Mouse (Mus musculus) kidney, adult 2 months (tissue): Measurements from ENCODE around the gene Bst1. TPM values are rescaled to one million over a fixed set of nuclear protein-coding genes. Genes with fewer than 3 reads are reported as not detected.

Source experiments
- DNase-seq: peaks from one replicate; pipeline ENCODE4 v3.0.0; 2021
- H3K27ac ChIP-seq: fragments of 200-500 bp; 2 replicates; pipeline ENCODE4 v1.5.1; 2012; ENCODE audit warnings: low read depth, low read length, control low read depth, inconsistent platforms; ENCODE audit not compliant: insufficient read depth
- H3K27me3 ChIP-seq: fragments of 200-500 bp; replicated peaks from 2 replicates; pipeline ENCODE4 v1.6.1; 2012; ENCODE audit warnings: mild to moderate bottlenecking, moderate library complexity, low read length, inconsistent platforms; ENCODE audit not compliant: control insufficient read depth, insufficient read depth
- H3K36me3 ChIP-seq: fragments of 200-500 bp; 2 replicates; pipeline ENCODE4 v1.6.1; 2012; ENCODE audit warnings: mild to moderate bottlenecking, moderate library complexity, low read length, inconsistent platforms; ENCODE audit not compliant: control insufficient read depth, insufficient read depth
- H3K4me1 ChIP-seq: fragments of 200-500 bp; 2 replicates; pipeline ENCODE4 v1.6.1; 2011; ENCODE audit warnings: low read length; ENCODE audit not compliant: control insufficient read depth, insufficient read depth
- H3K4me3 ChIP-seq: fragments of 200-500 bp; 2 replicates; pipeline ENCODE4 v1.5.1; 2011; ENCODE audit warnings: mild to moderate bottlenecking, low read depth, low read length, control low read depth; ENCODE audit not compliant: insufficient read depth
- CTCF ChIP-seq: fragments of 200-500 bp; conservative IDR thresholded peaks from 2 replicates; pipeline ENCODE4 v1.5.1; 2011; ENCODE audit warnings: low read depth, mild to moderate bottlenecking, control low read depth, low read length, moderate library complexity, mixed read lengths; ENCODE audit not compliant: insufficient read depth, insufficient read length
- POLR2A ChIP-seq: fragments of 200-500 bp; IDR thresholded peaks from one replicate; pipeline ENCODE4 v1.6.1; 2011; ENCODE audit warnings: low read depth, low read length, control low read depth
- WGBS: fragments of 180-500 bp; shearing (Covaris S2); methylation state at CpG from one replicate; pipeline ENCODE4 v1.1.7; 2018; 5-methylcytosine and 5-hydroxymethylcytosine counted together
- polyA plus RNA-seq: library from polyadenylated mRNA; depleted of rRNA; stranded (reverse); fragments of >200 nt; gene quantifications from 2 replicates; pipeline ENCODE4 v1.2.3, GENCODE M21; 2012

Bst1 gene
- polyA plus RNA-seq, 1 experiment, result 11.5 TPM

- 57% methylated on average over 9 of the region's 9 CpGs for WGBS
- H3K4me3 ChIP-seq, result no peak overlapping the region
- no peaks in the 10 kb centered on the region for H3K36me3 ChIP-seq
- H3K27ac ChIP-seq, result no peak overlapping the region
- no peaks in the 10 kb centered on the region for H3K4me1 ChIP-seq
- no peak for TF ChIP-seq CTCF
- no peaks in the 10 kb centered on the region for H3K27me3 ChIP-seq
- DNase-seq, result no peak
These were observed 8.7 kb downstream of the Bst1 start for GRCm38 (mm10) chr5:43827366-43827765.

DNA sequence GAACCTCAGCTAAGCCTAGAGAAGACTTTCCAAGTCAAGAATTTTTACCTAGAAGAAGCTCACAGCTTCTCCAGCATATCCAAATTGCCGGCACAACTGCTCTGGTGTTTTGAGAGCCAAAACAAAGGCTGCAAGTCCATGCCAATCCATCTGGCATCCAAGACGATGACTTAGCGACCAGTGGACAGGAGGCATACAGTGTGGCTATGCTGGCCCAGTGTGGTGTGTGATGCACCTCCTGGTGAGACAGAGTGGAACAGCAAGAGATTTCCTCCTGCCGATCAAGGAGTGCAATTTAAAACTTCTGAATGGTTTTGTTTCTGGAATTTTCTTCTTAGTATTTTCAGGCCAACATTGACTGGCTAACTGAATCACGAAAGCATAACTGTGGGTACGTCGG lies 17.9 kb downstream of the Bst1 start:
- 0 out of 2 replicates have a peak, but pooled peaks have one; percentile 29 for TF ChIP-seq CTCF
- TF ChIP-seq POLR2A, result no peak

DNA sequence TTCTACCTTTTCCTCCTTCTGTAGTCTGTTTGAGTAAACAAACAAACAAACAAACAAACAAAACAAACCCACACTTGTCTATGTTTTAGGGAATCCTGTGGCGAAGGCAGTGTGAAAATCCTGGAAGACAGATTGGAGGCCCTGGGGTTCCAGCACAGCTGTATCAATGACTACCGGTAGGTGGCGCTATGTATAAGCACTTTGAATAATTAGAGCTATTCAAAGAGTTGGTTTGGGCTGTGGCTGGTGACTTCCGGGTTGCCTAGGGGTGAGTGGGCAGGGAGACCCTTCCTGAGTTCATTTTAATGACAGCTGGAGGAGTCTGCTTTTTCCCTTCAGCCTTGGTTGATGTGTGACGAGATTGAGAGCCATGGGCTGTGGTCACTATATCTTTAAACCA lies 18.7 kb downstream of the Bst1 start:
- Histone ChIP-seq H3K4me3 (no peak overlapping the region), H3K36me3 (no peaks in the 10 kb centered on the region), H3K27ac (no peak overlapping the region), H3K27me3 (no peaks in the 10 kb centered on the region), H3K4me1 (no peaks in the 10 kb centered on the region)
- WGBS, result 43% methylated on average over 5 of the region's 5 CpGs
- peak; percentile 37 for DNase-seq
- peak; percentile 55 for TF ChIP-seq CTCF
- no peak for TF ChIP-seq POLR2A

More for the DNA sequence above, 17.9 kb downstream of the Bst1 start:
- H3K27ac ChIP-seq, result no peak overlapping the region
- H3K27me3 ChIP-seq, result no peaks in the 10 kb centered on the region
- WGBS, result 86% methylated on average over 7 of the region's 7 CpGs
- no peaks in the 10 kb centered on the region for H3K36me3 ChIP-seq
- DNase-seq, result no peak
- H3K4me1 ChIP-seq, result no peaks in the 10 kb centered on the region
- H3K4me3 ChIP-seq, result no peak overlapping the region

DNA sequence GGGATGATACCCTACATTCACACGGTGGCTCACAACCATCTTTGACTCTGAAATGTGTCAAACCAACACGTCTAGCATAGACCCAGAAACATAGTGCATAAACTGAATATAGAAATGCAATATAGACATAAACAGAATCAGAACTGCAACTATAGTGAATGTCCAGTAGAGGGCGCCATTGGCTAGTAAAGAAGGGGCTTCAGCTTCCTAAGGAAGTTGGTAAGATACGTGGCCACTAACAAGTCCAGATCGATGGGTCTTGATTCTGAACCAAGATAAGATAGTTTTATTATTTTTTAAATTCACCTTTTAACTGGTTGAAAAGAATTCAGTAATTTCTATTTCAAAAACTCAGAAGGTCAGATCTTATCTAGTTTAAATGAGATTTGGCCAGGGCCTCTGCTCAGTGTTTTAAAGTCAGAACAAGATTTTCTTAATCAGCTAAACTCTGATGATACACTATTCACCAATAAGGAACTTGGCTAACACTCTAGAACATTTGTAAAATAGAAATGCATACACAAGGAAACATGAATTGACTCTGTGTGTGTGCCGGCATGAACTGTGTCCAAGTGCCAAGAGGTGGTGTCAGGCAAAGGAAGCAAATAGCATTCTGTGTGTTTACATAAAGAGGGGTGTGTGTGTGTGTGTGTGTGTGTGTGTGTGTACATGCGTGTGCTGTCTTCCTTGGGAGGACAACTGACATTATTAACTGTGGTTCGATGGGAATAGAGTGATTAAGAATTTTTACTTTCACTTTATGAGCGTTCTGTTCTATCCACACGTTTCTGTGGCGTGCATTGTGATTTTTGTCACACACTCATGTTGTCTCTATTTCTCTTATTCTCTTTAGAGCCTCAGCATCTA lies 22.7 kb downstream of the Bst1 start:
- Histone ChIP-seq H3K4me3 (peak overlapping the region; percentile 76), H3K4me1 (no peaks in the 10 kb centered on the region), H3K27me3 (no peaks in the 10 kb centered on the region), H3K27ac (peak overlapping the region; percentile 39; the same call in 1 of the 2 replicates), H3K36me3 (no peaks in the 10 kb centered on the region)
- TF ChIP-seq POLR2A (no peak), CTCF (peak; percentile 36)
- 26% methylated on average over 11 of the region's 11 CpGs for WGBS
- peak; percentile 49 for DNase-seq

GRCm38 (mm10) chr5:43842011-43842285 lies 23.3 kb downstream of the Bst1 start:
- 69% methylated on average over 5 of the region's 5 CpGs for whole genome bisulfite sequencing
- Histone ChIP-seq H3K4me1 (no peaks in the 10 kb centered on the region), H3K4me3 (peak overlapping the region; percentile 76), H3K36me3 (no peaks in the 10 kb centered on the region), H3K27ac (peak overlapping the region; percentile 39; the same call in 1 of the 2 replicates), H3K27me3 (no peaks in the 10 kb centered on the region)
- no peak for TF ChIP-seq POLR2A
- no peak for DNase-seq

- WGBS, result 47% methylated on average over 3 of the region's 3 CpGs
- Histone ChIP-seq H3K27ac (no peak overlapping the region), H3K4me3 (no peak overlapping the region), H3K36me3 (no peaks in the 10 kb centered on the region), H3K27me3 (no peaks in the 10 kb centered on the region), H3K4me1 (no peaks in the 10 kb centered on the region)
- TF ChIP-seq CTCF, result no peak
- TF ChIP-seq POLR2A, result no peak
- DNase-seq, result no peak
These were observed 24.0 kb downstream of the Bst1 start for GRCm38 (mm10) chr5:43842576-43843155.

GRCm38 (mm10) chr5:43845083-43845482 lies 26.4 kb downstream of the Bst1 start:
- Histone ChIP-seq H3K27ac (no peak overlapping the region), H3K4me1 (no peaks in the 10 kb centered on the region), H3K4me3 (no peak overlapping the region), H3K27me3 (no peaks in the 10 kb centered on the region), H3K36me3 (no peaks in the 10 kb centered on the region)
- 59% methylated on average over 5 of the region's 5 CpGs for WGBS
- TF ChIP-seq POLR2A (no peak), CTCF (no peak)
- DNase-seq, result no peak
